Mouse (Mus musculus) natural killer cell, adult 2 months (primary cell): ENCODE data around the gene Eef1a1.
A peak's percentile ranks its signal among the peaks of the same experiment; 100 is the strongest.
"Not testable (repeated sequence)": the region's sequence is repeated elsewhere in the genome, so short reads cannot be mapped to it uniquely, and the experiment has no call there.

ENCODE experiments used
- DNase-seq, 2 experiments: peaks; one replicate each; pipeline ENCODE4 v3.0.0; 2022; ENCODE audit warnings: low spot score in 2 of 2

Gene Eef1a1

DNA sequence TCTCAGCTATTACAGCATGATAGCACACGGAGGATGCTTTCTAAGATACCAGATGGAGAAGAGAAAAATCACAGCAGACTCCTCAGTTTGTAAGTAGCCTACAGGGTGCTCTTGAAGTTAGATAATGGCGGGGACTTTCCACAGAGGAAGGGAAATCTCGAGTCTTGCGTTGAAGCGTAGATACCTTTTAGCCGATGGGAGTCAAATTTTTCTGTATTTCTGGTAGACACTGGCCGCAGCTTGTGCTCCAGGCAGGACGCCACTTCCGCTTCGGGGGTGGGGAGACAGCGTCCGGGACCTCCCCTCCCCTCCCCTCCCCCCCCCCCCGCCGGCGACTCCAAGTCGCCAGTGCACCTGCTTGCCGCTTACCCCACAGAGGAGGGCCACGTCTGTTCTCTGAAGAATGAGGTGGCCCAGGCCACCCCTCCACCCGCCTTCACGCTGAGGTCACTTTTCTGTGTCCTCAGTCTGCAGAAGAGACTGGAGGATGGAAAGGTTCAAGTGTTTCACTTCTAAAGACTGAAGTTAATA lies at the start of gene Eef1a1:
Gene Eef1a1 (minus strand): TSS at position 262 of the 531 bp plus-strand sequence.
- DNase-seq: peak; percentile 47 to 67

DNA sequence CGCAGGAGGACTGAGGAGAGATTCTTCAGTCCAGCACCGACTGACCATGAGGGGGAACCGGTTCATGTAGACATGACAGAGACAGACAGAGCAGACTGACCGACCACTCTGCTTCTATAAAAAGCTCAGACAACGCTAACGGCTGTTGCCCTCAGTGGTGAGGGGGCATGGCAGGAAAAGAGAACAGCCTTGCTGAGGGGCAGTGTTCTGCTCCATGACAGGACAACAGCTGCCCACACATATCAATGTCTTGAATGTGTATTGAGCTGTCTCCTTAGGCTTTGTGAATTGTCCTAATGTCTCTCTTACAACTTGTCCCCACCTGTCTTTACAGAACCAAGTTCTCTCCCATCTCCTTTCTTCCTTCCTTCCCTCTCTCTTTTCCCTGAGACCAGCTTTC lies 49.5 kb upstream of the Eef1a1 start:
- DNase-seq: no peak

DNA sequence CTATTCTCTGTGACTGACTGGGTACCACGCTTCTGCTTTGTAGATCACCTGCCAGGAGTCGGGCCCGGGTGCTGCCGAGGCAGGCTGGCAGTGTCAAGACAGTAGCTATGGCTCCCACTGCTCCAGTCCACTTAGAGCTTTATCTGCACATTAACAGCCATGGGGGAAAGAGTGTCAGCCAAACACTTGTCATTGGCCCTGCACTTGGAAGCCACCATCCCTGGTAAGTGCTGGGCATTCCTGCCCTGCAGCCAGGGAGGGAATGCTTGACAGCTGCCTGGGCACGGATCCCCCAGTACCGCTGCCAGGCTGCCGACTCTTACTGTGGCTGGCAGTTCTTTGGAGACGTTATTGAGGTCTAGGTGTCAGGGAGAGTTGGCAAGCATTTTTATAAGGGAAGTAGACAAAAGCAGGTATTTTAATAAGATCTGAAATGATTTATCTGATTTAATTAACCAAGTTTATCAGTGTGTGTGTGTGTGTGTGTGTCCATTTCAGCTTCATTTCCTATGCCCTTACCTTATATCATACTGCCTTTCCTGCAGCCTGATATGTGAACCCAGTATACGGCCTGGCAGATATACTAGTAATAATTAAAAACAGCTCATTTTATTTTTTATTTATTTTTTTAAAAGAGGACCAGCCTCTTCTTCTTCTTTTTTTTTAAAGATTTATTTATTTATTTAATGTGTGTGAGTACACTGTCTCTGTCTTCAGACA lies 48.4 kb upstream of the Eef1a1 start:
- no peak for DNase-seq

DNA sequence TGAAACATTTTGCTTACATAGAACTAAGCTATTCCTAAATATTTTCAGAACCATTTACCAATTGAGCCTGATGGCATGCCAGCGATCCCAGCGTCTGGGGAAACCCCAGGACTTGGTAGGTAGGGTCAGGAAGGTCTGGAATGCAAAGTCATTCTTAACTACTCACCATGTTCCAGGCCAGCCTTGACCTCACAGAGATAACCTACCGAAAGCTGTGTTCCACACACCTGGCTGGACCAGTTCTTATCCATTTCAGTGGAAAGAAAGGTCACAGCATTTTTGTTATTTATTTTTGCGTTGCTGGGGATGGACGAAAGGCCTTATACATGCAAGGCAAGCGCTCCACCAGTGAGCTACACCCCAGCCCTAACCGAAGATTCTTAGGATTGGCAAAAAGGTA lies 45.7 kb upstream of the Eef1a1 start:
- DNase-seq: no peak

DNA sequence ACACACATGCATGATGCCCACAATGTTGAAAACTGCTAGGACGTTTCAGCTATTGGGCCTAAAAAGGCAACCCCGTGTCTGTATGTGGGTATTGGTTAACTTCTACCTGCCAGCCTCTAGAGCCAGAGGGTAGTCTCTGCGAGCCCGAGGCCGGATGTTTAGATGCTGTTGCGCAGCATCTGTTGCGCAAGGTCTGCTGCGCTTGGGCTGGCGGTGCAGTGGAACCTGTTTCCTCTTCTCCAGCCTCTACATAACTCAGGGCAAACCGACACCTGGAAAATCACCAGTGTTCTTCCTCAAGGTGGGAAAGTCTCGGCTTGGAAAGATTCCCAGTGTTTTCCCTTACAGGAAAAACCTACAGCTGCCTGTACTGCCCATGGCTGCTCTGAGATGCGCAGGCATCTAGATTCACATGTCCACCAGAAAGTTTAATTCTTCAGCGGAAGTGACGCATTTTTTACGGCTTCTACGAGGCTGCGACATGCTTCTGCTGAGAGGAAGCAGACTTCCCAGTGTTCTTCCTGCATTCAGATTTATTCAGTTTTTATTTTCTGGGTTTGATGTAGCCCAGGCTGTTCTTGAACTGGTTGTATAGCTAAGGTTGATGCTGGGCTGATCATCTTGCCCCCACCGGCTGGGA lies 44.5 kb upstream of the Eef1a1 start:
- peak; percentile 60 to 63 for DNase-seq

DNA sequence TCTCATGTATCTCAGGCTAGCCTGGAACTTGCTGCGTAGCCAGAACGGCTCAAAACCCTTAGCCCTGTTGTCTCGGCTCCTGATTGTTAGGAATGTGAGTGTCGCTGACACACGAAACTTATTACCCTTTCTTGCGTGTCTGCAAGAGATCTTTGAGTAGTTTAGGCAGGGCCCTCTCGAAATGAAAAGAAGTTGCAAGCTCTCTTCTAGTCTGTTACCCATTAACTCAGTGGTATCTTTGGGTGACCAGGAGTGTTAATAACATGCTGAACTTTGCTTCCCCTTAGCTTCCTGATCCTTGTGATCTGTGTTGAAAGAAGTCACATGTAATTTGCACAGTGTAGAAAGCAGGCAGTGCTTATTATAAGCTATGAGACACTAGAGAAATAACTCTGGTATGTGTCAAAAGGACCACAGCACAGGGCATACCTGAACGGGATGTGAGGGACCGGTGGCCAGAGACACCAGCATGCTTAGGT lies 43.4 kb upstream of the Eef1a1 start:
- no peak for DNase-seq

DNA sequence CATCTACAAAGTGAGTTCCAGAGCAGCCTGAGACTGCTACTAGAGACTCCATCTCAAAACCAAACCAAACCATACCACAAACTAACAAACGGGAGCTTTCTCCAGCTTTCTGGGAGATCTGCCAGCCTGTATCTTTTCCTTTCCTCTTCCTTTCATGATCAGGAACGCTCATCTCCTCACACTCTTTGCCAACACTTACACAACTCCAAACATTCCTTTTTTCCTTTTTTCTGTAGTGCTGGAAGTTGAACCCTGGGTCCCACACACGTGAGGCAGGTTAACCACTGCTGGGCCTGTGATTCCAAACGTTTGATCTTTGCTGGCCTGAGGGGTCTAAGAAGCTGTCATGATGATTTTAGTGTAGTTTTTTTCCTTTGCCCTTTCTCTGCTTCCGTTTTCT lies 42.9 kb upstream of the Eef1a1 start:
- DNase-seq: no peak

DNA sequence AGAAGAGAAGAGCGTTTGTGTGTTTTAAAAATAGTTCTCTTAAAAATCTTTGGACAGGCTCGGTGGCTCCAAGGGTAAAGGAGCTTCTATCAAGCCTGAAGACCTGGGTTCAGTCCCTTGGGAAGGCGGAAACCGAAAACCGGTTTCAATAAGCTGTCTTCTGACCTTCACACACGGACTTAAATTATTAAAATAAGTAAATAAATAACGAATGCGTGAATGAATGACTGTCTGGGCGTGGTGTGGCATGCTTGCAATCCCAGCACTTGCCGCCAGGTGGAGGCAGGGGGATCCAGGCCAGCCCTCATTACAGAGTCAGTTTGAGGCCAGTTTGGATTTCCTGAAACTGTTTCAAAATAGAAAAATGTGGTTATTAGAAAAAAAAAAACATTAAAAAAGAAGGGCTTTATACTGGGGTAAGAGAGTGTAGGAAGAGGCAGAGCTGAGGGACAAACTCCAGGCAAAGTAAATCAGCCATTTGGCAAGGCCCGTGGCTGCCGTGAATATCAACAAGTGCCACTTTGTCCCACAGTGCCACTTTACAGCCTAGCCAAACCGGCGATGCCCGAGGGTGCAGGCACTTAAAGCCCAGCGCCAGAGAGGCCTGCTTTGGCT lies 38.9 kb upstream of the Eef1a1 start:
- peak; percentile 71 to 82 for DNase-seq

DNA sequence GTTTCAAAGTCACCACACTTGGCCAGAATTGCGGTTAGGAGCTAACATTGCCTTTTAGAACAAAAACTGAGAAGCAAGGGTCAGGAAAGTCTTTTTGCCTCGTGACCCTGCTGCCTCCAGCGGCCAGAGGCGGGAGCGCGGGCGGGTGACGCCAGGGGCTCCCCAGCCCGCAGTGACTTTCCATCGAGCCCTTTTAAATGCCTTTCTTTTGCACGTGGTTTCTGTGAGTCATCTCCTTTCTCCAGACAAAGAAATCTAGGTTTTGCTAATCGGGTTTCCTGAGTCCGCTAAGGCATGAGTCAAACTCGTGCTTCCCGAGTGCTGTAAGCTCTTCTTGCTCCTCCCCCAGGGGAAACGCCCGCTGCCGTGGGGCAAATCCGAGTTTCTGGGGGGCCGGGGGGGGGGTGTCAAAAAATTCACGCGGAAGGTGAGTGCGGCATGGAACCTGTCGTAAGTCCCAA lies 38.4 kb upstream of the Eef1a1 start:
- peak; percentile 81 to 85 for DNase-seq

DNA sequence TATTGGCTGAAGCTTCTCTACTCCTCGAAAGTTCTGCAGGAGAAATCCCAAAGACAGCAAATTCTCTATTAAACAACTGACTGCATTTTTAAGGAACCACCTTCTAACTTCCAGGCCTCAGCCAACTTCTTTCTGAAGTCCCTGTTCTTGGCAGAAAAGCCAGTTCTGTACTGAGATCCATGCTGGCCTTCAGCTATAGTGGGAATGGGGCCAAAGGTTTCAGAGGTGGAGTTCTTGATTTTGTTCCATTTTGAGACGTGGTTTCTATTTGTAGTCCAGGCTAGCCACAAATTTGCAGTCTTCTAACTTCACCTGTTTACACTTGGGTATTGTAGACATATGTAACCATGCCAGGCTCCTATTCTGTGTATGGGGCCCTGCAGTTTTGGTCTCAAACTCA lies 37.3 kb upstream of the Eef1a1 start:
- no peak for DNase-seq

DNA sequence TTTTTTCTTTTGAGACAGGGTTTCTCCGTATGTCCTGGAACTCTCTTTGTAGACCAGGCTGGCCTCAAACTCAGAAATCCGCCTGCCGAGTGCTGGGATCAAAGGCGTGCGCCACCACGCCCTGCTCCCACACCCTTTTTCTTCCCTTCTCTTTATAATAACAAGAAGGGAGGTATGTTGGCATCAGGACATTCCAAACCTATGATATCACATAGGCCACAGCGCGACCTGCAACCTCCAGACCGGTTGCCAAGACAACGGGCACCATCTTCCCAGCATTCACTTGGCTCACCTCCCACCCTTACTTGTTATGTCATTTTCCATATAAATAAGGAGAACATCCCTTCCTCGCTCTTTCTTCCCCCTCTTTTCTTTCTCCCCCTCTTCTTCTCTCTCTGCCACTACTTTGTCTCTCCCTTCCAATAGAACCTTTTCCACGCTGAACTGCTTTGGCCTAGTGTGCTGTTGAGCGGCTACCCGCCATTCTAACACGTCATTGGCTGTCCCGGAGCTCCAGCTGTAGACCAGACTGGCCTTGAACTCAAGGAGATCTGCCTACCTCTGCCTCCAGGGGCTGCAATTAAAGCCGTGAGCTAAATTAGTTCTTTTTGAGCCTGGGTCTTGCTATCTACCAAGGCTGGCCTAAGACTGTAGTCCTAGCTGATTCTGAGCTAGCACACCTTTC lies 36.6 kb upstream of the Eef1a1 start:
- DNase-seq: no peak

DNA sequence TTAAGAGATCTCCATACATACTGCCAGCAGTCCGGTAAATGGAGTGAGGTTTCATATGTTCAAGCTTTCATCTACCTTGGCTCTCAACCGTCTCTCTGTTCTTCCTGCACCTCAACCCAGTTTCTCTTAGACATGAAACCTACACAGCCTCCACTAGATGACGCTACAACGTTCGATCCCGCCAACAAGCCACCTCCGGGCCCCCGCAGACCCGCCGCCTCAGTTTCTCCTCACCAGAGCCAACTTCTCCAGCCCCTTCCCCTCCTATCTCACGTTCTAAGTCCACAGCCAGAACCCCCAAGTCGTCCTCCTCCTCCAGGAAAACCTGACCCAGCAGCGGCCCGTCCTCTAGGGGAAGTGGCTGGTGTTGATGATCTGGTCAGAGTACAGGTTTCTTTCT lies 32.7 kb upstream of the Eef1a1 start:
- peak; percentile 50 to 58 for DNase-seq

DNA sequence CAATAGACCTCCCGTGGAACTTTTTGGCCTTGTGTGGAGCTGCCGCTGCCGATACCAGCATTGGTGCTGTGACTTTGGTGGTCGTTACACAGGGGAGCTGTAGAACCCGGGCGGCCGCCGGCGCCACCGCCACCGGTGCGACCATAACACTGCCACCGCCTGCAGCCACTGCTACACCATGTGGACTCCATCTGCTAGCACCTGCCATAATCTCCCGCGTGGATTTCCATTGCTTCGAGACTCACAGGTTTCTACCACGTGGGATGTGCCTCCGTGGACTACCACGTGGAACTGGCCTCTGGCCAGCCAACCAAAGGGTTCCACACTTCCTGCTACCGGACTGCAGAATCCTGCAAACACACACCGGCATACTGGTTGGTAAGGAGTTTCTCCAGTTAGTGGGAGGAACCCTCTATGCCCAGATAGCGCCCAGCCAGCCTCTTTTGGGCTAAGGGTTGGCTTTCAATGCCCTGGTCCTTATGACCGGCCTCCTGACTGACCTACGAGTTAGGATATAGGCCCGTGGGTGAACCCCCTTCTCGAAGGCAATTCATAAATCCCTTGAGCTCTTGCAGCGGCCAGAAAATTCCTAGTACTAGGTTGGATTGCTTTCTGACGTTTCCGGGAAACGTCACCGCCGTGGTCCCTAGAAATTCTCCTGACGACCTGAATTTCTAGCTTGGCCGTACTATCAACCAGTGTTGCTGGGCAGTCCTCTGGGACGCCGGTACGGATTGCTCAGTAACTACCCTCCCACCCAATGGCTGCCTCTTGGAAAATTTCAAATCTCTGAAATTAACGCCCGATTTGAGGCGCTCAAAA lies 32.0 kb upstream of the Eef1a1 start:
- peak in 1 of 2 experiments; percentile 12 for DNase-seq

DNA sequence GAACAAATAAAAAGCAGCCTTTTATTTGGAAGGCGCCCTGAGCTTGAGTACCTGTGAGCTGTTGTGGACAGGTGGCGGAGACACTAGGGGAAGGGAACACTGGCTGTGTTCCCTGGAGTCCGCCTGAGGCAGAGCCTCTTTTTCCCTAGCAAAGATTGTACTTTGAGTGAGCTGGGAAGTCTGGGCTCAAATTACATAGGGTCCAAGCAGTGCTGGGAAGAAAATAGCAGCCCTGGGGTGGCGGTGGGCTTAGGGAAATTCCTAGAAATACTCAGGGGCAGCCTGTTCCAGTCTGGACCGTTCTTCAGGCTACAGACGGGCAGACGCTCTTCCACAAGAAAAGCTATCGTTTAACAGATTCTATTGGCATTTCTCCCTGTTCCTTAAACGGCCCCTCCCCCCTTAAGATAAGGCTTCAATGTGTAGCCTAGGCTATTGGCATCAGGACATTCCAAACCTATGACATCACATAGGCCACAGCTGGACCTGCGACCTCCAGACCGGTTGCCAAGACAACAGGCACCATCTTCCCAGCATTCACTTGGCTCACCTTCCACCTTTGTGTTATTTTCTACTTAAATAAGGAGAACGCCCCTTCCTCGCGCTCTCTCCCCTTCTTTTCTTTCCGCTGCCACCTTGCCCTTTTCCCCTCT lies 31.3 kb upstream of the Eef1a1 start:
- no peak for DNase-seq

DNA sequence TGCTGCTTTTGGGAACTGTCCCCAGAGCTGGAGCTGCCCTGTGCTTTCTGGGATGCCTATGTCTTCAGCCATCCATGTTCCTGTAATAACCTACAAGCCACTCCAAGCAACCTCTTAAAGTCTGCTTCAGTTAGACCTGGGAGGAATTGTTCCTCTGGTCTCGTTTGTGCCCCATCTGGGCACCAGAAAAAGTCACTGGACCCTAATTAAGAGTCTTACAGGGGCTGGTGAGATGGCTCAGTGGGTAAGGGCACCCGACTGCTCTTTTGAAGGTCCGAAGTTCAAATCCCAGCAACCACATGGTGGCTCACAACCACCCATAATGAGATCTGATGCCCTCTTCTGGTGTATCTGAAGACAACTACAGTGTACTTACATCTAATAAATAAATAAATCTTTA lies 28.3 kb upstream of the Eef1a1 start:
- not testable (repeated sequence) for DNase-seq

DNA sequence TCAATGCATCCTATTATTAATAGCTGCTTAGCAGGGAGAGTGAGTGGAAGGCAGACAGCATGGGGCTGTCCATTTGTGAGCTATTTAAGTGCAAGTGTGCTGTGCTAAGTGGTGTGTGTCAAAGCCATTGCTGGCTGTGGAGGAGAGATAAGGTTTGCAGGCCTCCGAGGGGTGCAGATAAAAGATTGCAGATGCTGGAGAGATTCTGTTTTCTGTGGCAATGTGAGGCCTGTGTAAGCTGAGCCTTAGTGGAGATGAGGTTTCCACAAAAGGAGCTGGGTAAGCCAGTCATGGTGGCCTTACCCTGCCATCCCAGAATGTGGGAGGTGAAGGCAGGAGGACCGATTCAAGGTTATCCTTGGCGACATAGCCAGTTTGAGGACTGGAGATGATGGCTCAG lies 27.2 kb upstream of the Eef1a1 start:
- no peak for DNase-seq

DNA sequence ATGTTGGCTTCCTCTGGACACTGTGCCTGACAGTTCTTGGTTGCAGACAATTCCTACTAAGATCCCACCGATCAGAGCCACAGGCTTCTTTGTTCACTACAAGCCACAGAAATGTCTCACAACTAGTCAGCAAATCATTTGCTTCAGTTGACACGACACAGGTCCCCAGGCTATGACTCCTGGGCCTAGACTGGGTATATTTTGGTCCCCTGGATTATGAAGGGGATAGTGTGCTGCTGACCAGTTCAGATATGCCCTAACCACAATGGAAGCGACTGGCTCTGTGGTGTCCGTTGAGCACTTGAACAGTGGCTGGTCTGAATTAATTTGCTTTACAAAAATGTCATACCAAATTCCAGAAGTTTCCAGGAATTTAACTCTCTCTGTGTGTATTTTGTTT lies 25.7 kb upstream of the Eef1a1 start:
- DNase-seq: no peak

DNA sequence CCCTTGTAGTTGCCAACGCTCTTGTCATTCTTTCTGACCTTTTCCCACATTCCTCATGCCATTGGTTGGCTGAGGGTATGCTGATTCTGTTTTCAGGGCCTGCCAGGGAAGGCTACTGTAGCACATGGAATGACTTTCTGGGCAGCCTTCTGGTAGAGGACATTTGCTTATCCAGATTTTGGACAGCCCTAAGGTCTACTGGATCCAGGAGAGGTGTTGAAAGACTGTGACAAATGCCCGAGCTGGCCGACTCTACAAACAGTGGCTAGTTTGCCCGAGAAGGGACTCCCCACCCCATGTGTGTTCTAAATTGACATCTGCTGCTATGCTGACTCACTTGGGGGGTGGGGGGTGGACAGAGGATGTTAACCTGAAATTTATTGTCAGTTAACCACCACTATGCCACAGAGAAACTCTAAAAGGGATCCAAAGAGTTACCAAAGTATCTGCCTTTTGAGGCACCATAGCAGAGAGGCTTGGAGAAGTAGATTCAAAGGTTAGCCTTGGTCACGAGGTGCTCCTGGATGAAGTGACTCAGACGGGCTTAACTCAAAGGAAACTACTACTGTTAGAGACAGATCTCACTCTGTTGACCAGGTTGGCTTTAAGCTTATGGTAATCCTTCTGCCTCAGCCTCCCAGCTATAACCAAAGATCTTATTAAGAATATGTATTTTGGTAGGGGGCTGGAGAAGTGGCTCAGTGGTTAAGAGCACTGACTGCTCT lies 25.0 kb upstream of the Eef1a1 start:
- no peak for DNase-seq

DNA sequence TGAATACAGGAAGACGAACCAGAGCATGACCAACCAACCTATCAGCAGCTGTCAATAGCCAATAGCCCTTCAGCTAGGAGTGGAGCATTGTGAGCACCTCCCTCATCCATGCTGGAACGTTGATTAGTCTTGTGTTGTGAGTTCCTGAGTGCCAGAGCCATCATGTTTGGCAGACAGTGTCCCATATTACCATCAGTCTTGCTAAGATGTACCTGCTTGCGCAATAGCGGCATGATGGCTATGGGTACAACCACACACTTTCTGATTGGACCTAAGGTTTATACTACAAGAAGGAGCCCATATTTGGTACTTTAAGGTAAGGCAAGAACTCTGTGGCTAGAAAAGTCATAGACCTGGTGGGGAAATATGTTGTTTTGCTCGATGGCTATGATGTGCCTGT lies 22.8 kb upstream of the Eef1a1 start:
- no peak for DNase-seq
